Mouse (Mus musculus) heart, embryonic 13.5 days (tissue): ENCODE measurements around the gene Ep400. TPM values are rescaled to one million over a fixed set of nuclear protein-coding genes. Genes with fewer than 3 reads are reported as not detected.
"Not testable (repeated sequence)": the region's sequence is repeated elsewhere in the genome, so short reads cannot be mapped to it uniquely, and the experiment has no call there.

Source experiments
- ATAC-seq: fragments of 200-750 bp; cut with Nextera tagmentation; 2 replicates; pipeline ENCODE4 v1.8.0; 2017; ENCODE audit warnings: moderate TSS enrichment; ENCODE audit not compliant: insufficient number of reproducible peaks, low FRiP score, low TSS enrichment; ENCODE audit errors: extremely low read depth
- H3K27ac ChIP-seq: fragments of 300-500 bp; sonication (generic); replicated peaks from 2 replicates; pipeline ENCODE4 v1.5.1; 2015; ENCODE audit warnings: moderate library complexity, mild to moderate bottlenecking, inconsistent platforms
- H3K27me3 ChIP-seq: fragments of 300-500 bp; sonication (generic); replicated peaks from 2 replicates; pipeline ENCODE4 v1.6.1; 2015; ENCODE audit warnings: mild to moderate bottlenecking, inconsistent platforms
- H3K36me3 ChIP-seq: fragments of 300-500 bp; sonication (generic); 2 replicates; pipeline ENCODE4 v1.6.1; 2015; ENCODE audit warnings: mild to moderate bottlenecking, inconsistent platforms
- H3K4me1 ChIP-seq: fragments of 300-500 bp; sonication (generic); 2 replicates; pipeline ENCODE4 v1.6.1; 2015; ENCODE audit warnings: inconsistent platforms
- H3K4me2 ChIP-seq: fragments of 300-500 bp; sonication (generic); 2 replicates; pipeline ENCODE4 v1.6.1; 2015; ENCODE audit warnings: inconsistent platforms, mild to moderate bottlenecking, moderate library complexity
- H3K4me3 ChIP-seq: fragments of 300-500 bp; sonication (generic); 2 replicates; pipeline ENCODE4 v1.5.1; 2015; ENCODE audit warnings: moderate library complexity, mild to moderate bottlenecking, inconsistent platforms
- H3K9ac ChIP-seq: fragments of 300-500 bp; sonication (generic); 2 replicates; pipeline ENCODE4 v1.6.1; 2015; ENCODE audit warnings: inconsistent platforms, mild to moderate bottlenecking, moderate library complexity
- H3K9me3 ChIP-seq: fragments of 300-500 bp; sonication (generic); 2 replicates; pipeline ENCODE4 v1.6.1; 2016; ENCODE audit warnings: inconsistent platforms
- WGBS: fragments of 180-500 bp; shearing (Covaris S2); methylation state at CpG from one replicate; pipeline ENCODE4 v1.1.7; 2015; ENCODE audit warnings: mixed read lengths; 5-methylcytosine and 5-hydroxymethylcytosine counted together
- polyA plus RNA-seq: library from polyadenylated mRNA; unstranded; fragments of >200 nt; fragmentation: Nextera tagmentation; extraction: Ambion mirVana; gene quantifications from 2 replicates; pipeline ENCODE4 v1.2.1, GENCODE M21; 2015

Gene Ep400
- polyA plus RNA-seq, 1 experiment from 2014 or later, result 27.0 TPM

DNA sequence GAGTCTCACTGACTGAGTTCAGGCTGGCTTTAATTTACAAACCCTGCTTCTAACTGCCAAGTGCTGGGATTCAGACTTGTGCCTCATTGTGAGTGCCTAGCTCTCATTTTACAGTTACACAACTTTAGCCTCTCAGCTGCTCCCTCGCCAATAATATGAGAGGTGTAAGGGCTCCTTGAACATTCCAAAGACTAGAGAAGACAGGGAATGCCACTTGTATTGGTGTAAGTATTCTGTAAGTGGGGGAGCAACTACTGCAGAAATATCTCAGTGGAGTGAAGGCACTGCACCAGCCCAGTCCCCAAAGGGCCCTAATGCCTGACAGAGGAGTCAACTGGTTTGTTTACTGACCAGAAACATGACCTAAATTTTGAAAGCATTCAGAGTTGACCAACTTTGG, 42.7 kb downstream of the Ep400 start:
- H3K27ac ChIP-seq, result no peak overlapping the region
- H3K4me2 ChIP-seq, result no peak overlapping the region
- no peaks in the 10 kb centered on the region for H3K9me3 ChIP-seq
- WGBS, result 85% methylated on average over 1 of the region's 1 CpGs
- no peak overlapping the region for H3K9ac ChIP-seq
- peaks cover 92% of the 10 kb centered on the region for H3K36me3 ChIP-seq
- ATAC-seq, result no peak
- no peak overlapping the region for H3K4me3 ChIP-seq
- H3K4me1 ChIP-seq, result no peaks in the 10 kb centered on the region
- H3K27me3 ChIP-seq, result no peaks in the 10 kb centered on the region

DNA sequence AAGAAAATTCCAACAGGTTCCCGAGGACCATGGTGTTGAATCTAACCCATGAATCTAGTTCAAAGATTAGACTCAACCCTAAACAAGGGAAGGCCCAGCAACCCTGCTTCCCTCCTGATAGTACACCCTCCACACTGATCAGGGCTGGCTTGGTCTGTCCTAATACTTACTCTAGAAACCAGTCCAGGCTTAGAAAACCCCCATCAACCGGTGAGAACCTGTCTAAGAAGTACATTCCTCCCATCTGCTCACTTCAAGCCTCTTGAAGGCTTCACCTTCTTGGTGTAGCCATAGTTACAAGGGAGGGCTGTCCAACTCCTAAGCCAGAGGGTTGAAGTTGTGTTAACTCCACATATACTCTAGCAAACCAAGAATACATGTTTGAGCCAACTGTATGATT, 47.0 kb downstream of the Ep400 start:
- no peaks in the 10 kb centered on the region for H3K27me3 ChIP-seq
- H3K9ac ChIP-seq, result no peak overlapping the region
- no peak overlapping the region for H3K27ac ChIP-seq
- no peak overlapping the region for H3K4me3 ChIP-seq
- 75% methylated on average over 2 of the region's 2 CpGs for WGBS
- no peaks in the 10 kb centered on the region for H3K9me3 ChIP-seq
- no peak for ATAC-seq
- H3K36me3 ChIP-seq, result peaks cover 92% of the 10 kb centered on the region
- H3K4me1 ChIP-seq, result no peaks in the 10 kb centered on the region
- no peak overlapping the region for H3K4me2 ChIP-seq

DNA sequence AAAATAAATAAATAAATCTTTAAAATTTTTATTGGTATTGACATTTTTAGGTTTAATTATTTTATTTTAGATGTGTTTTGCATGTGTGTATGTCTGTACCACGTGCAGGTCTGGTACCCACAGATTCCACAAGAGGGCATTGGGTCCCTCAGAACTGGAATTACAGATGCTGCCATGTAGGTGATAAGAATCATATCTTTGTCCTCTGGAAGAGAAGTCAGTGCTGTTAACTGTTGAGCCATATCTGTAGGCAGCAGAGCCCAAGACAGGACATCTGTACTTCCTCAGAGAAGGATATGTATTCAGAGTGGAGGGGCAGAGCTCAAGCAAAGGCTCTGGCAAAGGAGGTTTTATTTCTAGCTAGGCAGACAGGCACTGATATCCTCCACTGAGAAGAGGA, 49.1 kb downstream of the Ep400 start:
- not testable (repeated sequence) for H3K9me3 ChIP-seq, H3K4me1 ChIP-seq, H3K4me3 ChIP-seq, H3K27me3 ChIP-seq, H3K9ac ChIP-seq, H3K4me2 ChIP-seq, ATAC-seq, H3K27ac ChIP-seq
- 81% methylated on average over 1 of the region's 1 CpGs for WGBS
- peaks cover 89% of the 10 kb centered on the region for H3K36me3 ChIP-seq

DNA sequence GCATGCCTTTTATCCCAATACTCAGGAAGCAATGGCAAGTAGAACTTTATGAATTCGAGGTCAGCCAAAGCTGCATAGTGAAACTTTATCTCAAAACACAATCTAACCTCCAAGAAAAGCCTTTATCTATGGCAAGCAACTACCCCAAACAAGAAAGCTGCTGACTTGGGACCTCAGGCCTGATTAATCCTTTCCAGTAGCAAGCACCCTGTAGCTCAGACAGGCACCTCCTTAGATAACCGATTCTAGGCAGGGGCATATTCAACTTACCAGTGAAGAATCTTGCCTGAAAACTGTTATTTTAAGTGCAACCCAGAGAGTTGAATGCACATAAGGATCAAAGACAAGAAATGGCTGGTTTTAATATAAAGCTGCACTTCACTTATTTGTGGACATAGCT, 59.1 kb downstream of the Ep400 start:
- no peak for ATAC-seq
- 78% methylated on average over 2 of the region's 2 CpGs for WGBS
- Histone ChIP-seq H3K9me3 (no peaks in the 10 kb centered on the region), H3K27me3 (no peaks in the 10 kb centered on the region), H3K36me3 (peaks cover 76% of the 10 kb centered on the region), H3K4me1 (no peaks in the 10 kb centered on the region), H3K27ac (no peak overlapping the region), H3K9ac (no peak overlapping the region), H3K4me3 (no peak overlapping the region), H3K4me2 (no peak overlapping the region)

DNA sequence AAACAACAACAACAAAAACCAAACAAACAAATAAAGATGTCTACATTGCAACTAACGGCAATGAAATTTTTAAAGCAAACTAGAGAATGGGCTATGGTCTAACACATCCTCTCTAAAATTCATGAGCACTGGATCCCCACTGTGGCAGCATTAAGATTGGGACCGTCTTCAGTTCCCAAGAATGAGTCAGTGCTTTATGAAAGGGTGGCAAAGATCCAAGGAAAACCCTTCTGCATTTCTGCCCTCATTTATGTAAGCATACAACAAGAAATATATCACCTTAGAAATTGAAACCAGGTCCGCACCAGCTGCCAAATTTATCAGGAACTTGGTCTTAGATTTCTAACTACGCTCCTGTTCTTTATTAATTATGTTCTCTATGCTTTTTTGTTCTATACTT, 61.3 kb downstream of the Ep400 start:
- no peak overlapping the region for H3K4me3 ChIP-seq
- H3K27me3 ChIP-seq, result no peaks in the 10 kb centered on the region
- no peak overlapping the region for H3K27ac ChIP-seq
- H3K4me2 ChIP-seq, result no peak overlapping the region
- H3K4me1 ChIP-seq, result no peaks in the 10 kb centered on the region
- no peak for ATAC-seq
- peaks cover 85% of the 10 kb centered on the region for H3K36me3 ChIP-seq
- H3K9ac ChIP-seq, result no peak overlapping the region
- WGBS, result 86% methylated on average over 4 of the region's 4 CpGs
- H3K9me3 ChIP-seq, result no peaks in the 10 kb centered on the region

DNA sequence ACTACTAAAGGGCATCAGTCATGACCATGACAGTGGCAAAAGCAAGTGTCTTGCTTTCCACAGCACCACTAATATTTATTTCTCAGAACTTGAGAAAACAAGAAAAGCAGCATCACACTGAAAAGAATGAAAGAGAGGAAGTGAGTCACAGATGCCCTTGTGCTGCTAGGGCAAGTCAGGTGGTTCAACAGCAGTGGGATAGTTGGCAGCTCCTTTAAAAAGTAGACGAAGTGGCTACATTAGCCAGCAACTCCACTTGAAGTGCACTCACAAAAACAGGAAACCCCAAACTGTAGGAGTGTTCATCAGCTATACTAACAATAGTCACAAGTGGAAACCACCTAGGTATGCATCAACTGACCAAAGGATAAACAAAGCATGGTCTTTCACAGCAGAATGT, 66.5 kb downstream of the Ep400 start:
- WGBS, result 44% methylated on average over 1 of the region's 1 CpGs
- no peak overlapping the region for H3K4me2 ChIP-seq
- no peak overlapping the region for H3K4me3 ChIP-seq
- ATAC-seq, result no peak
- H3K9me3 ChIP-seq, result no peaks in the 10 kb centered on the region
- peaks cover 97% of the 10 kb centered on the region for H3K36me3 ChIP-seq
- H3K27ac ChIP-seq, result no peak overlapping the region
- H3K9ac ChIP-seq, result no peak overlapping the region
- no peaks in the 10 kb centered on the region for H3K27me3 ChIP-seq
- no peaks in the 10 kb centered on the region for H3K4me1 ChIP-seq

DNA sequence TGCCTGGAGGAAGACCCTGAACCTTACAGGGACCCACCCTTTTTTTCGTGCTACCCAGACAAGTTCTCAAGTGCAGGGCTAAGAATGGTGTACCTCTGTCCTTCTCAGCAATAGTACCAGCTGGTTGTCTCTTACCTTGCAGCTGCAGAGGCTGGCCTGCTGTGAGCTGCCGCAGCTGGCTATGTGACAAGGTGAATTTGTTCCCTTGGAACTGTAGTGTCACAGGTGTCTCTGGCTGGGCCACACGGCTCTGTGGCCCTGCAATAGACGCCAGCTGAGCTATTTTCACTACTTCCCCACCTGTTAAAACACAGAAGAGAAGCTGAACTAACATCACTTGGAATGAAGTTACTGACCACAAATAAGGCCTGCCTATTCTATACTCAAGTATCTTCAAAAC, 71.9 kb downstream of the Ep400 start:
- Histone ChIP-seq H3K4me1 (no peaks in the 10 kb centered on the region), H3K9ac (no peak overlapping the region), H3K9me3 (no peaks in the 10 kb centered on the region), H3K4me3 (no peak overlapping the region), H3K27me3 (no peaks in the 10 kb centered on the region), H3K4me2 (no peak overlapping the region), H3K36me3 (peaks cover 95% of the 10 kb centered on the region), H3K27ac (no peak overlapping the region)
- no peak for ATAC-seq
- 87% methylated on average over 4 of the region's 4 CpGs for WGBS

DNA sequence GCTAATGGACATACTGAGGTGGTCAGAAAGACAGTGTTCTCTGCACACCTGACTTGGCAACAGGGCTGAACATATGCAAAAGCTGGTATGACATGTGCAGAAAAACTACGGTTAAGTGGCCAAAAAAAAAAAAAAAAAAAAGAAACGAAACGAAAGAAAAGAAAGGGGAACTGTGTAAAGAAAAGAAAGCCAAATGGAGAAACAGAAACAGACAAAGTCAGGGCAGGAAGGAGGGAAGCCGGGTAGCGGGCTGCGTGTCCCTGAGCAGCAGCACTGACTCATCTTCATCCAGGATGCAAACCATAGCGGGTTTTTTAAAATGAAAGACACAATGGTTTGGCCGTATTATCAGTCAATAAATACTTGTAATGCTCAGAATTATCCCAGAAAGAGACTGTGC, 88.5 kb downstream of the Ep400 start:
- Histone ChIP-seq H3K27me3 (no peaks in the 10 kb centered on the region), H3K4me3 (no peak overlapping the region), H3K36me3 (peaks cover 96% of the 10 kb centered on the region), H3K9ac (no peak overlapping the region), H3K27ac (no peak overlapping the region), H3K4me2 (no peak overlapping the region), H3K9me3 (no peaks in the 10 kb centered on the region), H3K4me1 (no peaks in the 10 kb centered on the region)
- 89% methylated on average over 8 of the region's 8 CpGs for WGBS
- no peak for ATAC-seq

DNA sequence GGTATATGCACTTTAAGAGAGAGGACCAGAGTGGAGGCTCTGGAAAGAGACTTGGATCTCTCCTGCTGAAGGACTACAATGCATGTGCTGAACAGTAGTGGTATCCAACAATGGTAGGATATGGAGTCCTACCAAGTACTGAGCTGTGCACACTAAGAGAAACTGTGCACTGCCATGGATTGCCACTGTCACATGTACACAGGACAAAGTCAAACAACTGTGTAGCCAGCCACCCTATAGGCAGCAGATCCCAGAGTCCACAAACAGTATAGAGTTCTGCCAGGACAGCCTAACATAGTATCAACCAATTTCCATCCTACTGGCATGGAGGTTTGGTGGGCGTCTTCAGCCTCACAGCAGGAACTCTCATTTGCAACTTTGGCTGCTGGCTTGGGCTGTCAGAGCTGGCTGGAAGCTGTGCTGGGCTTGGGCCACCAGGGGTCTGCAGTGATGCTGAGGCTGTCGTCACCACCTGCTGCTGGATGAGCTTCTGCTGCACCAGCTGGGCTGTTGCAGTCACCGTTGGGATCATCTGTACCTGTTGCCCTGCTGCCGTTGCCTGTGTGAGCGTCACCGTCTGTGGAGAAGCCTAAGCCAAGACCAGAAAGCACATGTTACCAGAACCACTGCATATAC, 104.9 kb downstream of the Ep400 start:
- no peak overlapping the region for H3K4me2 ChIP-seq
- ATAC-seq, result no peak
- H3K4me3 ChIP-seq, result no peak overlapping the region
- H3K9me3 ChIP-seq, result no peaks in the 10 kb centered on the region
- WGBS, result 63% methylated on average over 6 of the region's 6 CpGs
- H3K9ac ChIP-seq, result no peak overlapping the region
- no peak overlapping the region for H3K27ac ChIP-seq
- H3K36me3 ChIP-seq, result peaks cover 95% of the 10 kb centered on the region
- H3K4me1 ChIP-seq, result no peaks in the 10 kb centered on the region
- H3K27me3 ChIP-seq, result no peaks in the 10 kb centered on the region

DNA sequence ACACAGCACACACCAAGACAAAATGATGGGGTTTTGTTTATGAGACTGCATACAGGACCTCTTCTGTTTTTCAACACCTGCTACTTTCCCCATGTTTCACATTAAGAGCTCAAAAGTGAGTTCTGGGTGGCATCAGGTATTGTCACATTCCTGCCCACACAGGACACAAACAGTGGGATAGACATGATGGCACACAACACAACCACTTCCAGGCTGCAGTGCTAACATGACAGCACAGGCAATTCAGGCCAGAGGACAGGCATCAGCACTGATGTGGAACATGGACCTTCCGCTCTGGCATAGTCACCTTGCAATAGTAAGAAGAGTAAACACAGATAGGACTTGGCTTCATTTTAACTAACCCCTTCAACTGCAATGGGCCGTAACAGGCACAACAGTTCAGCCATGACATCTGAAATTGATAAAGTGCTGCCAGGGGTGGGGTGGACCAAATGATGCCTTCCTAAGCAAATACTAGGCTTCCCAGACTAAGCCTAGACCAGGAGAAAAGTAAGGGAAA, 105.7 kb downstream of the Ep400 start:
- H3K36me3 ChIP-seq, result peaks cover 95% of the 10 kb centered on the region
- no peaks in the 10 kb centered on the region for H3K9me3 ChIP-seq
- 97% methylated on average over 2 of the region's 2 CpGs for WGBS
- H3K27me3 ChIP-seq, result no peaks in the 10 kb centered on the region
- no peak overlapping the region for H3K27ac ChIP-seq
- no peak overlapping the region for H3K4me3 ChIP-seq
- H3K4me1 ChIP-seq, result no peaks in the 10 kb centered on the region
- H3K4me2 ChIP-seq, result no peak overlapping the region
- H3K9ac ChIP-seq, result no peak overlapping the region
- ATAC-seq, result no peak

DNA sequence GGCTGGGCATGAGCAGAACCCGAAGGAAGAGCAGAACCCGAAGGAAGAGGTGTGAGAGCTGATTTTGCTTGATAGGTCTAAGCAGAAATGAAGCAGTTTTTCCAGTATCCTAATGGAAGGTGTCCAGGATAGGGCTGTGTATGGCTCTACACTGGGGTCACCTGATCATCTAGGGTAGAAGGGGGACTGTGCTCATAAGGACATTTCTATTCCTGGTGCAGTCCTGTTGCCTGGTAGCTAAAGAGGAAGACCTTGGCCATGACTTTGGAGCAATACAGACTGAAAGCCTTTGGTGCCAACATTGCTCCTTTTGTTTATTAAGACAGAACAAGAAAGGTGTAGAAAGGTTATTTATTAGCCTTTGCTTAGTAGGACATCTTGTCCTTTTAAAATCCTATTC, 106.5 kb downstream of the Ep400 start:
- Histone ChIP-seq H3K27ac (no peak overlapping the region), H3K36me3 (peaks cover 95% of the 10 kb centered on the region), H3K27me3 (no peaks in the 10 kb centered on the region), H3K4me3 (no peak overlapping the region), H3K4me2 (no peak overlapping the region), H3K9me3 (no peaks in the 10 kb centered on the region), H3K9ac (no peak overlapping the region), H3K4me1 (no peaks in the 10 kb centered on the region)
- 91% methylated on average over 2 of the region's 2 CpGs for WGBS
- no peak for ATAC-seq

DNA sequence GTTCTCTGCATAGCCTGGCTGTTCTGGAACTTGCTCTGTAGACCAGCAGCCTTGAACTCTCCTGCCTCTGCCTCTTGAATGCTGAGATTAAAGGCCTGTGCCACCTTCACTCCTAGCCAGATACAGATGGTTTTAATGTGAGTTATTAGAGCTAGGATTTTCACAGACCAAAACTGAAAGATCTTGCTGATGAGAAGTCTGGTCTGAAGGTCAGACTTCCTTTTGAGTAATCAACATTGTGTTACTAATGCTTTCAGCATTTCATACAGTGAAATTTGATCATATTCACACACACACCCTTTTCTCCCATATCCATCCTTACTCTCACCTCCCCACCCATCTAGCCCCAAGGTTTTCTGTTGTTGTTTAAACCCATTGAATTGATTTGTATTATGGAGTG, 110.8 kb downstream of the Ep400 start:
- Histone ChIP-seq H3K27me3 (no peaks in the 10 kb centered on the region), H3K4me2 (no peak overlapping the region), H3K9me3 (no peaks in the 10 kb centered on the region), H3K27ac (no peak overlapping the region), H3K36me3 (peaks cover 95% of the 10 kb centered on the region), H3K4me1 (peaks cover under 1% of the 10 kb centered on the region; the same call in 1 of the 2 replicates), H3K4me3 (no peak overlapping the region), H3K9ac (no peak overlapping the region)
- ATAC-seq, result no peak
